9 mouse cellular contexts compared by ENCODE assay signal in the genomic region with DNA sequence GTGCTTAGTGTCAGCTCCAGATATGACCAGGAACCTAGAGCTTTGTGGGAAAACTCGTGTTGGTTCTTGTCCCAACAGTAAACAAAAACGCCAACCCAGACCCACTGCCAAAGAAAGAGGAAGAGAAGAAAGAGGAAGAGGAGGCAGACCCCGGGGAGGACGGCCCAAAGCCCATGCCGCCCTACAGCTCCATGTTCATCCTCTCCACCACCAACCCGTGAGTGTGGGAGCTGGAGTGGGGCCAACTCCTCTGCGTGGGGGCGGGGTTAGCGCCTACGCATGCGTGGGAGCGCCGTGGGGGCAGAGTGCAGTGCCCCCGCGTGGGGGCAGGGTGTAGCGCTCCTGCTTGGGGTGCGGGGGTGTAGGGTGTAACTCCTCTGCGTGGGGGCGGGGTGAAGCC.
DNase-seq lines count a peak whose midpoint lies in the region; ATAC-seq lines count a peak whose summit lies in the region.
"Had no signal": no experiment of that assay in that cellular context is flagged by ENCODE, and none has a peak within 500 bp of the region (broad histone marks: within the 10 kb centered on the region; RNA-seq: fewer than 3 reads in every experiment).

No protein-coding gene starts in this region.

- peaks cover 36% of the 10 kb centered on the region for H3K27me3 ChIP-seq in heart, embryonic 11.5 days (ENCODE audit: control insufficient read depth, insufficient read depth, low read length)
- H3K27me3 ChIP-seq in hindbrain, embryonic 11.5 days (ENCODE audit: control insufficient read depth, insufficient read depth, low read length), result no peaks in the 10 kb centered on the region
- H3K27me3 ChIP-seq: hindbrain, embryonic 15.5 days had no signal

- peak; percentile 92 for DNase-seq in heart, adult 11 months
- peak; percentile 37 for DNase-seq in CD4-positive helper T cell, adult 2 months (ENCODE audit: low read depth, low spot score)
- no peak for DNase-seq in gastrocnemius, adult 8-10 months (ENCODE audit: low spot score in 2 of 2)
- no peak for DNase-seq in urinary bladder, postnatal 36 days (ENCODE audit: low spot score in 2 of 2)
- no peak for DNase-seq in hindbrain, embryonic 11.5 days (ENCODE audit: low spot score)

- H3K27ac ChIP-seq in heart, embryonic 11.5 days (ENCODE audit: low read depth, low read length), result no peak overlapping the region
- no peak overlapping the region for H3K27ac ChIP-seq in hindbrain, embryonic 11.5 days (ENCODE audit: low read depth, low read length)
- H3K27ac ChIP-seq: hindbrain, embryonic 15.5 days had no signal

- H3K36me3 ChIP-seq in heart, embryonic 11.5 days (ENCODE audit: control insufficient read depth, insufficient read depth, low read length), result no peaks in the 10 kb centered on the region
- no peaks in the 10 kb centered on the region for H3K36me3 ChIP-seq in hindbrain, embryonic 11.5 days (ENCODE audit: control insufficient read depth, insufficient read depth, low read length)

- no peak overlapping the region for H3K9ac ChIP-seq in heart, embryonic 11.5 days (ENCODE audit: low read depth, low read length)
- H3K9ac ChIP-seq in hindbrain, embryonic 11.5 days (ENCODE audit: low read depth, low read length), result no peak overlapping the region
- H3K9ac ChIP-seq: hindbrain, embryonic 15.5 days had no signal

- no peaks in the 10 kb centered on the region for H3K4me1 ChIP-seq in heart, embryonic 11.5 days (ENCODE audit: control insufficient read depth, insufficient read depth, low read length)
- H3K4me1 ChIP-seq in hindbrain, embryonic 11.5 days (replicated peaks; ENCODE audit: control insufficient read depth, insufficient read depth, low read length), result no peaks in the 10 kb centered on the region

- H3K4me2 ChIP-seq in heart, embryonic 11.5 days, result no peak overlapping the region
- no peak overlapping the region for H3K4me2 ChIP-seq in hindbrain, embryonic 11.5 days (replicated peaks; ENCODE audit: low read depth, low read length)
- H3K4me2 ChIP-seq: hindbrain, embryonic 15.5 days had no signal

- no peak for ATAC-seq in heart, embryonic 11.5 days (replicated peaks; ENCODE audit: insufficient number of reproducible peaks, low FRiP score, low TSS enrichment)
- ATAC-seq in erythroid progenitor cell, adult 5-6 weeks (replicated peaks; ENCODE audit: low FRiP score, poor library complexity, severe bottlenecking), result peak; percentile 39
- peak; percentile 27; the same call in 1 of the 2 replicates for ATAC-seq in megakaryocyte-erythroid progenitor cell, adult 5-6 weeks (replicated peaks; ENCODE audit: low FRiP score, low TSS enrichment, poor library complexity, severe bottlenecking)
- no peak for ATAC-seq in hindbrain, embryonic 11.5 days (ENCODE audit: low FRiP score)

- no peak overlapping the region for H3K4me3 ChIP-seq in heart, embryonic 11.5 days (ENCODE audit: low read depth, low read length)
- no peak overlapping the region for H3K4me3 ChIP-seq in hindbrain, embryonic 11.5 days (ENCODE audit: low read depth, low read length)
- H3K4me3 ChIP-seq: hindbrain, embryonic 15.5 days had no signal

- WGBS in heart, embryonic 11.5 days (ENCODE audit: insufficient replicate concordance), result 61% methylated on average over 19 of the region's 19 CpGs
- 74% methylated on average over 19 of the region's 19 CpGs for WGBS in hindbrain, embryonic 11.5 days

- H3K9me3 ChIP-seq in heart, embryonic 11.5 days (replicated peaks; ENCODE audit: control insufficient read depth, low read length), result no peaks in the 10 kb centered on the region
- no peaks in the 10 kb centered on the region for H3K9me3 ChIP-seq in hindbrain, embryonic 11.5 days (ENCODE audit: control insufficient read depth, low read length)
- H3K9me3 ChIP-seq: hindbrain, embryonic 15.5 days had no signal

Comparison
In these comparisons a context has a peak if more than half of its experiments do, and no peak if none do; other contexts are left out.
1. DNase-seq: peak in heart, adult 11 months (single experiment) and CD4-positive helper T cell, adult 2 months (single experiment); none in gastrocnemius, adult 8-10 months (0 of 2), urinary bladder, postnatal 36 days (0 of 2) and hindbrain, embryonic 11.5 days (single experiment).
2. ATAC-seq: peak in erythroid progenitor cell, adult 5-6 weeks (single experiment) and megakaryocyte-erythroid progenitor cell, adult 5-6 weeks (single experiment); none in heart, embryonic 11.5 days (single experiment) and hindbrain, embryonic 11.5 days (single experiment).